In genomic region chr16:94258366-94259310, GRCm38 (mm10) we compare ENCODE assay signal across 9 mouse cellular contexts. TPM values are rescaled to one million over a fixed set of nuclear protein-coding genes. Genes with fewer than 3 reads are reported as not detected.
DNase-seq lines count a peak whose midpoint lies in the region; ATAC-seq and TF ChIP-seq lines count a peak whose summit lies in the region.
"Had no signal": no experiment of that assay in that cellular context is flagged by ENCODE, and none has a peak within 500 bp of the region (broad histone marks: within the 10 kb centered on the region; RNA-seq: fewer than 3 reads in every experiment).

No protein-coding gene starts in this region.

- no peak overlapping the region for H3K4me3 ChIP-seq in heart, postnatal 0 days (ENCODE audit: low read depth, low read length)
- no peak overlapping the region for H3K4me3 ChIP-seq in liver, postnatal 0 days (ENCODE audit: low read depth, low read length)
- H3K4me3 ChIP-seq in neural tube, embryonic 14.5 days (ENCODE audit: low read depth, low read length) = no peak overlapping the region
- H3K4me3 ChIP-seq: embryonic facial prominence, embryonic 12.5 days had no signal

- WGBS in heart, postnatal 0 days = 64% methylated on average over 14 of the region's 14 CpGs
- WGBS in liver, postnatal 0 days (ENCODE audit: insufficient replicate concordance) = 59% methylated on average over 14 of the region's 14 CpGs
- 59% methylated on average over 14 of the region's 14 CpGs for WGBS in neural tube, embryonic 14.5 days

- peak; percentile 50; the same call in 1 of the 2 replicates for ATAC-seq in erythroblast, adult 5-6 weeks (replicated peaks; ENCODE audit: low FRiP score, poor library complexity, severe bottlenecking)
- ATAC-seq in heart, postnatal 0 days (ENCODE audit: insufficient read depth, low read depth) = peak; percentile 75
- no peak; the same call in 1 of the 2 replicates for ATAC-seq in liver, postnatal 0 days
- ATAC-seq in neural tube, embryonic 14.5 days (ENCODE audit: low read depth) = peak; percentile 68; the same call in 1 of the 2 replicates

- peak; percentile 94 for TF ChIP-seq CTCF in heart, postnatal 0 days (IDR thresholded peaks at IDR 0.05; ENCODE audit: low read depth)
- peak; percentile 95 for TF ChIP-seq CTCF in liver, postnatal 0 days (IDR thresholded peaks at IDR 0.05; ENCODE audit: low read depth)

- H3K9me3 ChIP-seq in heart, postnatal 0 days (replicated peaks; ENCODE audit: control insufficient read depth, low read length) = no peaks in the 10 kb centered on the region
- H3K9me3 ChIP-seq in liver, postnatal 0 days (ENCODE audit: low read length) = no peaks in the 10 kb centered on the region
- H3K9me3 ChIP-seq in neural tube, embryonic 14.5 days (ENCODE audit: control insufficient read depth, low read length) = no peaks in the 10 kb centered on the region
- H3K9me3 ChIP-seq: embryonic facial prominence, embryonic 12.5 days had no signal

- H3K27ac ChIP-seq in heart, postnatal 0 days (ENCODE audit: low read depth) = no peak overlapping the region
- no peak overlapping the region for H3K27ac ChIP-seq in liver, postnatal 0 days (ENCODE audit: low read depth)
- H3K27ac ChIP-seq in neural tube, embryonic 14.5 days (ENCODE audit: low read depth, low read length) = no peak overlapping the region
- H3K27ac ChIP-seq: embryonic facial prominence, embryonic 12.5 days had no signal

- no peaks in the 10 kb centered on the region for H3K36me3 ChIP-seq in heart, postnatal 0 days (replicated peaks; ENCODE audit: control insufficient read depth, insufficient read depth, low read length)
- no peaks in the 10 kb centered on the region for H3K36me3 ChIP-seq in liver, postnatal 0 days (replicated peaks; ENCODE audit: insufficient read depth, low read length)
- H3K36me3 ChIP-seq in neural tube, embryonic 14.5 days (ENCODE audit: control insufficient read depth, insufficient read depth, low read length) = no peaks in the 10 kb centered on the region
- H3K36me3 ChIP-seq: embryonic facial prominence, embryonic 12.5 days had no signal

- no peak overlapping the region for H3K4me2 ChIP-seq in heart, postnatal 0 days (ENCODE audit: low read depth, low read length)
- H3K4me2 ChIP-seq in liver, postnatal 0 days (ENCODE audit: low read depth, low read length) = no peak overlapping the region
- H3K4me2 ChIP-seq in neural tube, embryonic 14.5 days (ENCODE audit: low read depth, low read length) = no peak overlapping the region
- H3K4me2 ChIP-seq: embryonic facial prominence, embryonic 12.5 days had no signal

- H3K9ac ChIP-seq in heart, postnatal 0 days (replicated peaks; ENCODE audit: low read depth, low read length) = no peak overlapping the region
- H3K9ac ChIP-seq in liver, postnatal 0 days (replicated peaks) = no peak overlapping the region
- H3K9ac ChIP-seq in neural tube, embryonic 14.5 days (replicated peaks; ENCODE audit: low read depth, low read length) = no peak overlapping the region
- H3K9ac ChIP-seq: embryonic facial prominence, embryonic 12.5 days had no signal

- TF ChIP-seq EP300 in heart, postnatal 0 days (IDR thresholded peaks at IDR 0.05; ENCODE audit: low read depth) = no peak
- no peak for TF ChIP-seq EP300 in liver, postnatal 0 days (IDR thresholded peaks at IDR 0.05; ENCODE audit: low read depth)

- peak; percentile 78 for DNase-seq in CD4-positive helper T cell, adult 2 months (ENCODE audit: low read depth, low spot score)
- peak; percentile 78 to 84 for DNase-seq in adrenal gland, postnatal 36 days
- peak; percentile 87 for DNase-seq in heart, postnatal 0 days (ENCODE audit: low spot score)
- DNase-seq in kidney, postnatal 14 days = peak; percentile 85
- DNase-seq in liver, postnatal 0 days = peak; percentile 81
- DNase-seq in thymus, adult 18-20 months = peak; percentile 64 to 72

- no peaks in the 10 kb centered on the region for H3K27me3 ChIP-seq in heart, postnatal 0 days (ENCODE audit: control insufficient read depth, insufficient read depth, low read length)
- H3K27me3 ChIP-seq in liver, postnatal 0 days (ENCODE audit: insufficient read depth, low read length) = no peaks in the 10 kb centered on the region
- no peaks in the 10 kb centered on the region for H3K27me3 ChIP-seq in neural tube, embryonic 14.5 days (ENCODE audit: control insufficient read depth, insufficient read depth, low read length)
- H3K27me3 ChIP-seq: embryonic facial prominence, embryonic 12.5 days had no signal

- H3K4me1 ChIP-seq in heart, postnatal 0 days (ENCODE audit: control insufficient read depth, insufficient read depth) = no peaks in the 10 kb centered on the region
- H3K4me1 ChIP-seq in liver, postnatal 0 days (ENCODE audit: insufficient read depth) = no peaks in the 10 kb centered on the region
- H3K4me1 ChIP-seq in neural tube, embryonic 14.5 days (ENCODE audit: control insufficient read depth, insufficient read depth, low read length) = no peaks in the 10 kb centered on the region

RNA-seq across cellular contexts. Expression of gene Hlcs, which starts 54.7 kb away (rescaled TPM):
- 10 to 100 TPM; 13.6 to 18.3 TPM for total RNA-seq in adrenal gland, postnatal 36 days (2021)
- 0.96 and 2.1 TPM in 2 replicates for total RNA-seq in erythroblast, adult 5-6 weeks (2015; ENCODE audit: low replicate concordance)
- total RNA-seq in erythroblast, adult 5-6 weeks (2017; ENCODE audit: low replicate concordance) = 0.94 and 2.6 TPM in 2 replicates
- total RNA-seq in heart, postnatal 0 days (2014; rRNA removed; ENCODE audit: low replicate concordance) = 3.3 and 4.6 TPM in 2 replicates
- polyA plus RNA-seq in heart, postnatal 0 days (2015; fragmentation: Nextera tagmentation; extraction: Ambion mirVana) = 5.5 and 5.6 TPM in 2 replicates
- polyA plus RNA-seq in liver, postnatal 0 days (2015; fragmentation: Nextera tagmentation; extraction: Ambion mirVana) = 2.3 and 2.9 TPM in 2 replicates
- 7.6 and 8.2 TPM in 2 replicates for polyA plus RNA-seq in neural tube, embryonic 14.5 days (2014; fragmentation: Nextera tagmentation; extraction: Ambion mirVana)
